Mouse (Mus musculus) hindbrain, embryonic 12.5 days (tissue): ENCODE measurements around the gene Socs5. TPM values are rescaled to one million over a fixed set of nuclear protein-coding genes. Genes with fewer than 3 reads are reported as not detected.

Experiments
- ATAC-seq: fragments of 200-750 bp; cut with Nextera tagmentation; 2 replicates; pipeline ENCODE4 v1.8.0; 2017; ENCODE audit warnings: moderate TSS enrichment; ENCODE audit not compliant: low FRiP score
- H3K27ac ChIP-seq: fragments of 300-500 bp; sonication (generic); 2 replicates; pipeline ENCODE4 v1.5.1; 2016; ENCODE audit warnings: mild to moderate bottlenecking
- H3K27me3 ChIP-seq: fragments of 300-500 bp; sonication (generic); 2 replicates; pipeline ENCODE4 v1.6.1; 2016; ENCODE audit warnings: mild to moderate bottlenecking
- H3K36me3 ChIP-seq: fragments of 300-500 bp; sonication (generic); 2 replicates; pipeline ENCODE4 v1.6.1; 2016; ENCODE audit warnings: mild to moderate bottlenecking
- H3K4me1 ChIP-seq: fragments of 300-500 bp; sonication (generic); 2 replicates; pipeline ENCODE4 v1.6.1; 2016
- H3K4me2 ChIP-seq: fragments of 300-500 bp; sonication (generic); replicated peaks from 2 replicates; pipeline ENCODE4 v1.6.1; 2016; ENCODE audit warnings: mild to moderate bottlenecking
- H3K4me3 ChIP-seq: fragments of 300-500 bp; sonication (generic); 2 replicates; pipeline ENCODE4 v1.5.1; 2016; ENCODE audit warnings: mild to moderate bottlenecking
- H3K9ac ChIP-seq: fragments of 300-500 bp; sonication (generic); 2 replicates; pipeline ENCODE4 v1.6.1; 2016; ENCODE audit warnings: mild to moderate bottlenecking, moderate library complexity
- H3K9me3 ChIP-seq: fragments of 300-500 bp; sonication (generic); replicated peaks from 2 replicates; pipeline ENCODE4 v1.6.1; 2016; ENCODE audit warnings: mild to moderate bottlenecking
- WGBS: fragments of 180-500 bp; shearing (Covaris S2); methylation state at CpG from one replicate; pipeline ENCODE4 v1.1.7; 2016; 5-methylcytosine and 5-hydroxymethylcytosine counted together
- polyA plus RNA-seq: library from polyadenylated mRNA; unstranded; fragments of >200 nt; fragmentation: Nextera tagmentation; extraction: Ambion mirVana; gene quantifications from 2 replicates; pipeline ENCODE4 v1.2.1, GENCODE M21; 2016

Socs5 gene
- polyA plus RNA-seq, 1 experiment from 2014 or later, result 17.7 TPM

DNA sequence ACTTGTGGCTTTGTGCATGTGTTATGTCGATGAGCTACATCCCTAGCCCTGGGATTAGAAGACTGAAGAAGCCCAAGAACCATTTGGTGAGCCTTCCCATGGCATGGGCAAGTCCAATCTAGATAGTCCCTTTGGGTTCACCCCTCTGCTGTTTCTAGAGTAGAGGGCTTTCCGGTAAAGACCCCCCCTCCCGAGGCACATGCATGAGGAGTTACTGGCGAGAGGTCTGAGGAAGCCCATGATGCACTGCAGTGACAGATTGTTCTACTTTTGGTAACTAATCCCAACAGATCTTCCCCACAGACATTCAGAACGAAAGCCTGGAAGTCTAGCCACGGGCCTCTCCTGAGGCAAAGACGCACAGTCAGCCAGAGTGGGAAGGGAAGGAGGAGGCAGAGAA lies 18.2 kb upstream of the Socs5 start:
- no peak for ATAC-seq
- H3K27ac ChIP-seq, result no peak overlapping the region
- H3K4me2 ChIP-seq, result no peak overlapping the region
- no peaks in the 10 kb centered on the region for H3K9me3 ChIP-seq
- no peak overlapping the region for H3K4me3 ChIP-seq
- no peak overlapping the region for H3K9ac ChIP-seq
- H3K4me1 ChIP-seq, result no peaks in the 10 kb centered on the region
- no peaks in the 10 kb centered on the region for H3K27me3 ChIP-seq
- whole genome bisulfite sequencing, result 82% methylated on average over 7 of the region's 7 CpGs
- H3K36me3 ChIP-seq, result no peaks in the 10 kb centered on the region

DNA sequence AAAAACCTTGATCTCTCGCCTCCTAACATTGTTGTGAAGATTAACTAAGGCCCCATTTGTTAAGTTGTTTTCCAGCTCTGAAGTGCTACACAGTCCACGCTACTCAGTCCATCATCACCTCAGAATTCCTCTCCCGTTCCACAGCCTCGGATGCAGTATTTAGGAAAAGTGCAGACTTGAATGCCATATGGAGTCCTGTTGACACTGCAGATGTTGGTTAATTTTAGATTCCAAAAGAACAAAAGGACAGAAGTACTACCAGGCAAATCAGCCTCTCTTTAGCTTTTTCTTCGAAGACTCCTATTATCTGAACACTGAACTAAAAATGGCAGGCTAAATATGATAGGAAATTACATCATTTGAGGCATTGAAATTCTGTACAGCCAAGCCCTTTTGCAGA lies 14.4 kb upstream of the Socs5 start:
- H3K4me3 ChIP-seq, result no peak overlapping the region
- no peaks in the 10 kb centered on the region for H3K9me3 ChIP-seq
- no peaks in the 10 kb centered on the region for H3K27me3 ChIP-seq
- H3K9ac ChIP-seq, result no peak overlapping the region
- ATAC-seq, result no peak
- 78% methylated on average over 5 of the region's 5 CpGs for WGBS
- H3K27ac ChIP-seq, result no peak overlapping the region
- no peaks in the 10 kb centered on the region for H3K4me1 ChIP-seq
- no peaks in the 10 kb centered on the region for H3K36me3 ChIP-seq
- H3K4me2 ChIP-seq, result no peak overlapping the region

DNA sequence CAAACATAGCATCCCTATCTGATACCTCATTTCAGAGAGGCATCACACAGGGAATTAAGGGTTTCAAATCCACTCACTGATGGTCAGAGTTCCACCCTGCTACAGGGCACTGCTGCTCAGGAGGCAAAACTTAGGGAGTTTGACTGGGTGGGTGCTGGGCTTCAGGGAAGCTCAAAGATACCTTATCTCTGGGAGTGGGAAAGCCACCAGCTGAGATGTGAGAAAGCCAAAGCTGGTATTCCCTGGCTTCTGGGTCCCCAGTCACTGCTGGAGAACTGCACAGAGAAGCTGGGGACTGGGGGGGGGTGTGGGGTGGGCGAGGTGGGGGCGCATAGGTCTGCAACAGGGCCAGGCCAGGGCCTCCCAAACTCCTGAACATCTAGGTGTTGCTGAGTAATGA lies 10.5 kb upstream of the Socs5 start:
- no peak overlapping the region for H3K4me3 ChIP-seq
- no peak for ATAC-seq
- H3K4me2 ChIP-seq, result no peak overlapping the region
- H3K36me3 ChIP-seq, result no peaks in the 10 kb centered on the region
- WGBS, result 72% methylated on average over 2 of the region's 2 CpGs
- H3K9ac ChIP-seq, result no peak overlapping the region
- no peaks in the 10 kb centered on the region for H3K9me3 ChIP-seq
- no peaks in the 10 kb centered on the region for H3K27me3 ChIP-seq
- no peak overlapping the region for H3K27ac ChIP-seq
- no peaks in the 10 kb centered on the region for H3K4me1 ChIP-seq

DNA sequence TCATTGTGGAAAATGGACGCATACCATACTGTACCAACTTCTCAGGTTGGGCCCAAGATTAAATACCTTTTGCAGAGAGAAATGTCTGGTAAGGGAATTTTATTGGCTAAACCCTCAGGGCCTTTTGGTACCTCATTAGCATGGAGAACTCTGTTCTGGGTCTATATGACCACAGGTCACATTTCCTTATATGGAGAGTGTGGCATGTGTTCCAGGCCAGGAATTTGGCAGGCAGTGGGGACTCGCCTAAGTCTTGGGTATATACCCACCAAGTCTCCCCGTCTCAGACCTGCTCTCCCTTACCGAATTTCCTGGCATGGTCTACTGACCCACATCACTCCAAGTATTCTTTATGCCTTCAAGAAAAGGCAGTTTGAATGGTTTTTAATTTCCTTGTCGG lies 9.9 kb upstream of the Socs5 start:
- WGBS, result 86% methylated on average over 5 of the region's 5 CpGs

DNA sequence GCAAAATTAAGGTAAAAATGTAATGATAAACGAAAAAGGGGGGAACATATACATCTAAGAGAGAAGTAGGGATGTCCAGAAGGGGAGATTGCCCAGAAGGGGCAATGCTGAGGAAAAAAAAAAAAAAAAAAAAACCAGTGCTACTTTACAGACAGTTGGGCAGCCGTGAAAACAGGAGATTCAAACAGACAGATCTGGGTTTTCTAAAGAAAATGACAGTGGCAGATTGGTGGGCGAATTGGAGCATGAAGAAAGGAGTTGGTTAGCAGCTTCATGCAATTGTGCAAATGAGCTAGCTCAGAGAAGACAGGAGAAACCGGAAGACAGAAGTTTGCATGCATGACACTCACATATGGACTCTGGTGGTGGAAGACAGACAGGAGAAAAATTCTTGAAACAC lies 6.5 kb upstream of the Socs5 start:
- no peak overlapping the region for H3K4me2 ChIP-seq
- ATAC-seq, result no peak
- H3K9me3 ChIP-seq, result no peaks in the 10 kb centered on the region
- 77% methylated on average over 4 of the region's 4 CpGs for WGBS
- no peak overlapping the region for H3K4me3 ChIP-seq
- no peaks in the 10 kb centered on the region; the same call in 1 of the 2 replicates for H3K27me3 ChIP-seq
- peaks cover 2% of the 10 kb centered on the region; the same call in 1 of the 2 replicates for H3K4me1 ChIP-seq
- H3K36me3 ChIP-seq, result no peaks in the 10 kb centered on the region
- no peak overlapping the region for H3K9ac ChIP-seq
- H3K27ac ChIP-seq, result no peak overlapping the region

More for the DNA sequence above, 9.9 kb upstream of the Socs5 start:
- no peak overlapping the region for H3K27ac ChIP-seq
- H3K4me2 ChIP-seq, result no peak overlapping the region
- H3K4me3 ChIP-seq, result no peak overlapping the region
- no peak overlapping the region for H3K9ac ChIP-seq
- H3K4me1 ChIP-seq, result no peaks in the 10 kb centered on the region
- H3K27me3 ChIP-seq, result no peaks in the 10 kb centered on the region
- no peak for ATAC-seq
- no peaks in the 10 kb centered on the region for H3K36me3 ChIP-seq
- no peaks in the 10 kb centered on the region for H3K9me3 ChIP-seq

DNA sequence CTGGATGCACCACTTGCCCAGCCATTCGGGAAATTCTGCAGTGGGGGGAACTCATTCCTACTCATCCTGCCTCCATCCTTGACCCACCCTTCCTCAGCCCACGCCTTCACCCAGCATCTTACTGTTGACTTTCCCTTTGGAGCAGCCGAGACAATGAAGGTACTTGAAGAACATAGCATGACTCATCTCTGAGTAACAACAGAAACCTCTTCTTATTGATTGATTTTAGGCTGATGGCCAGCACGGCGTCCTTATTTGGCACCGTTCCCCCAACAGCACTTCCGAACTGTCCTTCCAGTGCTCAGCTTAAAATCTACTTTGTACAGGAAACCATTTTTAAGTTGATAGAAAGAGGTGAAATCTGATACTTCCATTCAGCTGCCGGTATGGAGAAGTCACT lies 4.8 kb upstream of the Socs5 start:
- H3K9ac ChIP-seq, result no peak overlapping the region
- no peak for ATAC-seq
- H3K4me2 ChIP-seq, result no peak overlapping the region
- no peak overlapping the region for H3K4me3 ChIP-seq
- H3K27me3 ChIP-seq, result no peaks in the 10 kb centered on the region; the same call in 1 of the 2 replicates
- H3K4me1 ChIP-seq, result peaks cover 8% of the 10 kb centered on the region; the same call in 1 of the 2 replicates
- H3K36me3 ChIP-seq, result no peaks in the 10 kb centered on the region
- 75% methylated on average over 8 of the region's 8 CpGs for WGBS
- no peak overlapping the region for H3K27ac ChIP-seq
- no peaks in the 10 kb centered on the region for H3K9me3 ChIP-seq

DNA sequence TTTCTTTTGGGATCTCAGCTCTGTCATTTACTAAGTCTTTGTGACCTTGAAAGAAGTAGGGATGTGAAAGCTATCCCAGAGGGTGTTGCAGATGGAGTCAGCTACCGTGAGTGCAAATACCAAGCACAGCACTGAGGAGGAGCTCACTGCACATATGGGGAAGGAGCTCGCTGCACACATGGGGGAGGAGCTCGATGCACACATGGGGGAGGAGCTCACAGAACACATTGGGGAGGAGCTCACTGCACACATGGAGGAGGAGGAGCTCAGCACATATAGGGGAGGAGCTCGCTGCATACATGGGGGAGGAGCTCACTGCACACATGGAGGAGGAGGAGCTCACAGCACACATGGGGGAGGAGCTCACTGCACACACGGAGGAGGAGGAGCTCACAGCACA lies 4.4 kb upstream of the Socs5 start:
- Histone ChIP-seq H3K4me3 (no peak overlapping the region), H3K27me3 (no peaks in the 10 kb centered on the region; the same call in 1 of the 2 replicates), H3K4me2 (no peak overlapping the region), H3K4me1 (peaks cover 9% of the 10 kb centered on the region; the same call in 1 of the 2 replicates), H3K36me3 (no peaks in the 10 kb centered on the region), H3K27ac (no peak overlapping the region), H3K9me3 (no peaks in the 10 kb centered on the region), H3K9ac (no peak overlapping the region)
- no peak for ATAC-seq
- WGBS, result 80% methylated on average over 5 of the region's 5 CpGs

DNA sequence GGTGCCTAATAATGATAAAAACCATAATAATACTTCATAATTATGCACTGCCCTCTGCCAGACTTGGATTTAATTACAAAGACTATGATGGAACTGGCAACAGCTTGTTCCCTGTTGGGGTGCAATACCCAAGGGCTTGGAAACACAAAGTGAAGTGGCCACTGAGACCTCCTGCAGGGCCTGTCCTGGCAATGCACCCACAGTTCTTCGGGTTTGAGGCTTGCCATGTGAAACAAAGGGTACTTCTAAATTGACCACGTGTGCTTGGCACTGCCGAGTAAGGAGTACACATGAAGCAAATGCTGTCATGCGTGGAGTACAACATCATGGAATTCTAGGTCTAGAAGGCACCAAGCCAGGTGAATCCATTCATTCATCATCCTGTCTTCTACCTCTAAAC lies 3.2 kb upstream of the Socs5 start:
- H3K4me2 ChIP-seq, result no peak overlapping the region

DNA sequence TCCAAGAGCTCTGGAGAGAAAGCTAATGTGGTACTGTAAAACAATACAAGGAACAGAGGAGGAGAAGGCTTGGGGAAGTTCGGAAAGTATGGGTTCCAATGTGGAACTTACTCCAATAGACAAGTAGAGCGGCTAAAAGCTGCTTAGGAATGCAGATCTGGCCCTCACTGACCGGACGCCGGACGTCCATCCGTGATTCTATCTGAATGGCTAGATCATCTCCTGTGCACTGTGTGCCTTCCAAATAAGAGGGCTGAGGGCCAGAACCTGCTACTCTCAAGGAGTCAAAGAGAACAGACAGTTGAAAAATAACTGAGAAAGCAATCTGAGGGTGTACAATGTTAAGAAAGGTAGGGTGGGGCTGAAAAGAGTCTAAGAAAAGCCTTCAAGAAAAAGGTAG lies 1.5 kb upstream of the Socs5 start:
- no peak for ATAC-seq

More for the DNA sequence above, 3.2 kb upstream of the Socs5 start:
- no peak overlapping the region for H3K4me3 ChIP-seq
- H3K4me1 ChIP-seq, result peaks cover 17% of the 10 kb centered on the region; the same call in 1 of the 2 replicates
- no peaks in the 10 kb centered on the region; the same call in 1 of the 2 replicates for H3K27me3 ChIP-seq
- 82% methylated on average over 4 of the region's 4 CpGs for WGBS
- no peaks in the 10 kb centered on the region for H3K36me3 ChIP-seq
- no peak overlapping the region for H3K9ac ChIP-seq
- H3K27ac ChIP-seq, result no peak overlapping the region
- no peaks in the 10 kb centered on the region for H3K9me3 ChIP-seq
- no peak for ATAC-seq

DNA sequence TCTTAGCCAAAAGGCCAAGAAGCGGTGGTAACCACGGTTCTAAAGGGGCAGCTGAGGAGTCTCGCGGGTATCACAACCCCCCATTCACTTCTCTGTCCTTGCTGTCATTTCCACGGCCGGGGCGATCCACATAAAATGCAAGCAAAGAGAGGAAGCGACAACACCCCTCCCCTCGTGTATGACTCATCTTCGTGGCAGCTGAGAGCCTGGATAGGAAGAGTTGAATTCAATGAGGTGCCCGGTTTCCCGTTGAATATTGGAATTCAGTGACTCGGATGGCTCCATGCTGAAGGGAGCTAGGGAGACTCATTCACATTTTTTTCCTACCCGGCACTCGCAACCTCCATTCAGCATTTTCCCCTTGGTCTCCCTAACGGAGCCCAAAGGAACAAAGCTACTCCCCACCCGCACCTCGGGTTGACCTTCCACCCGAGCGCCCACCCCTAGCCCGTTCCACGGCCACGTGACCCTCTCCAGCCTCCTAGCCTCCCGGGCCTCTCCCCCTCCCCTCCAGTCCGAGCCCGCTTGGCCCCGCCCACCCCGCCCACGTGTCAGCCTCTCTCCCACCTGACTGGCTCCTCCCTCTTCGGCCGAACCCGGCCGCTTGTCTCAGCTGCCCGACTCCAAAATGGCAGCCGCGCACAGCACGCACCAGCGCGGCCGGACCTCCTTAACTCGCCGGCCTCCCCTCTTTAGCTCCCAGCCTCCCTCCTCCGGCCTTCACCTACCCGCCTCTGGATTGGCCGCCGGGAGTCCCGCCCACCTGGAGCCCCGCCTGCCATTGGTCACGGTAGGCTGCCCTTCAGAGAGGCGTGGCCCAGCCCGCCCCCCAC lies 572 bp upstream of the Socs5 start:
- H3K9ac ChIP-seq, result peak overlapping the region; percentile 93
- WGBS, result under 1% methylated on average over 49 of the region's 51 CpGs
- no peaks in the 10 kb centered on the region; the same call in 1 of the 2 replicates for H3K27me3 ChIP-seq
- H3K27ac ChIP-seq, result peak overlapping the region; percentile 94
- no peaks in the 10 kb centered on the region for H3K9me3 ChIP-seq
- peak; percentile 99 for ATAC-seq
- no peaks in the 10 kb centered on the region for H3K36me3 ChIP-seq
- peak overlapping the region; percentile 92 for H3K4me3 ChIP-seq
- H3K4me1 ChIP-seq, result peaks cover 21% of the 10 kb centered on the region; the same call in 1 of the 2 replicates
- peak overlapping the region; percentile 77 for H3K4me2 ChIP-seq

More for the DNA sequence above, 1.5 kb upstream of the Socs5 start:
- 91% methylated on average over 7 of the region's 7 CpGs for WGBS
- Histone ChIP-seq H3K9me3 (no peaks in the 10 kb centered on the region), H3K27ac (no peak overlapping the region), H3K9ac (no peak overlapping the region), H3K36me3 (no peaks in the 10 kb centered on the region), H3K4me1 (peaks cover 21% of the 10 kb centered on the region; the same call in 1 of the 2 replicates), H3K4me2 (peak overlapping the region; percentile 77), H3K27me3 (no peaks in the 10 kb centered on the region; the same call in 1 of the 2 replicates), H3K4me3 (peak overlapping the region; percentile 92; the same call in 1 of the 2 replicates)

DNA sequence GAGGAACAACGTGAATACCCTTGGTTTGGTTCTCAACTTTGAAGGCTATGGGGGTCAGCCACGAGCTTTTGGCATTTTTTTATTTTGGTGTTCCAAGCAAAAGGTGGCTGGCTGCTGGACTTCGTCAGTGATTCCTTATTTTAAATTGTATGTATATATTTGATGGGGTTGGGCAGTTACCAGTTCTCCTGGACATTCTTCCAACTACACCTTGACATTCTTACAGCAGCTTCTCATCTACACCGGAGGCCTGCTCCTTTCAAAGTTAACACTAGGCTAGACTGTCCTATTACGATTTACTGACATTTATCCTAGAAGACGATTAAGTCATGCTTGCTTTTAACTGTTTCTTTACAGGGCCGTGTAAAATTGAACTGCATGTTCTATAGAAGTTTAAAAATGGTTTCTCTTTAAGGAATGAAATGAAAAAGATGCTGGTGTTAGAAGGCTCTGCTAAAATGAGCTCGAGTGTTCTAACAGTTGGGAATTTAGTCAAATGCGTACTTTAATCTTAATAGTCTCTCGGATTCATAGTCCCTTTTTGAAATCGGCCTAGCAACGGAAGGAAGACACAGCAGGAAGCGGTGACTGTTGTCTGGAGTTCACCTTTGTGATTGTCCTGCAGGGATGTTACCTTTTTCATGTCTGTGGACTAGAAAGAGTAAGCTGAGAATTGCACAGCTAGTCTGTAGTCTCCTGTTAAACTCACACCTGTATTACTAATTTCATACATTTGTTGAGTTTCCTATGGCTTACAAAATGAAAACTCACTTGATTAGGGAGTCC lies 1.2 kb downstream of the Socs5 start:
- peak overlapping the region; percentile 94 for H3K27ac ChIP-seq

DNA sequence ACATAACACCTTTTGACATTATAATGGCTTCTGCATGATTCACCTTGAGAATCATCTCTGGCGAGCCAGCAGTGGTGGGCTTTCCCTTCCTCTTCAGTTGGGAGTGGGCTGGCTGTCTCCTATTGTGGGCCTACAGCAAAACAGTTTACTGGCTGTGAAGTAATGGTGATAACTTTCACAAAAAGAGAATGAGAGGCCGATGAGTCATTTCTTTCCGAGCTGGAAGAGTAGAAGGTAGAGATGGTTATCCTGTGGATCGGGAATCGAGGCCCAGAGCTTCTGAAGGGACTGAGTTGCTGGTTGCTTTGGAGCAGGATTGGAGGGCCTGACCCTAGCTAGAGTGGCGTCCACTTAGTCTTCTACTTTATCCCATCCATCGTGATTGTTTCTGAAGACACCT lies 2.0 kb downstream of the Socs5 start:
- no peak overlapping the region for H3K27ac ChIP-seq
- no peak overlapping the region for H3K4me3 ChIP-seq
- ATAC-seq, result no peak
- no peaks in the 10 kb centered on the region for H3K9me3 ChIP-seq
- peaks cover 19% of the 10 kb centered on the region; the same call in 1 of the 2 replicates for H3K4me1 ChIP-seq
- no peak overlapping the region for H3K4me2 ChIP-seq
- no peaks in the 10 kb centered on the region; the same call in 1 of the 2 replicates for H3K27me3 ChIP-seq
- no peak overlapping the region for H3K9ac ChIP-seq
- no peaks in the 10 kb centered on the region for H3K36me3 ChIP-seq
- 88% methylated on average over 7 of the region's 7 CpGs for whole genome bisulfite sequencing

More for the DNA sequence above, 1.2 kb downstream of the Socs5 start:
- no peaks in the 10 kb centered on the region for H3K36me3 ChIP-seq
- peak overlapping the region; percentile 92 for H3K4me3 ChIP-seq
- H3K27me3 ChIP-seq, result no peaks in the 10 kb centered on the region; the same call in 1 of the 2 replicates
- WGBS, result 43% methylated on average over 13 of the region's 13 CpGs
- peaks cover 19% of the 10 kb centered on the region; the same call in 1 of the 2 replicates for H3K4me1 ChIP-seq
- H3K4me2 ChIP-seq, result peak overlapping the region; percentile 77
- no peaks in the 10 kb centered on the region for H3K9me3 ChIP-seq
- no peak for ATAC-seq
- H3K9ac ChIP-seq, result peak overlapping the region; percentile 93
